Mouse (Mus musculus) retina, postnatal 1 day (tissue): ENCODE results near the gene Fam107a.

ENCODE experiments used
- DNase-seq: peaks from one replicate; pipeline ENCODE4 v3.0.0-alpha.2; 2012

Gene Fam107a

DNA sequence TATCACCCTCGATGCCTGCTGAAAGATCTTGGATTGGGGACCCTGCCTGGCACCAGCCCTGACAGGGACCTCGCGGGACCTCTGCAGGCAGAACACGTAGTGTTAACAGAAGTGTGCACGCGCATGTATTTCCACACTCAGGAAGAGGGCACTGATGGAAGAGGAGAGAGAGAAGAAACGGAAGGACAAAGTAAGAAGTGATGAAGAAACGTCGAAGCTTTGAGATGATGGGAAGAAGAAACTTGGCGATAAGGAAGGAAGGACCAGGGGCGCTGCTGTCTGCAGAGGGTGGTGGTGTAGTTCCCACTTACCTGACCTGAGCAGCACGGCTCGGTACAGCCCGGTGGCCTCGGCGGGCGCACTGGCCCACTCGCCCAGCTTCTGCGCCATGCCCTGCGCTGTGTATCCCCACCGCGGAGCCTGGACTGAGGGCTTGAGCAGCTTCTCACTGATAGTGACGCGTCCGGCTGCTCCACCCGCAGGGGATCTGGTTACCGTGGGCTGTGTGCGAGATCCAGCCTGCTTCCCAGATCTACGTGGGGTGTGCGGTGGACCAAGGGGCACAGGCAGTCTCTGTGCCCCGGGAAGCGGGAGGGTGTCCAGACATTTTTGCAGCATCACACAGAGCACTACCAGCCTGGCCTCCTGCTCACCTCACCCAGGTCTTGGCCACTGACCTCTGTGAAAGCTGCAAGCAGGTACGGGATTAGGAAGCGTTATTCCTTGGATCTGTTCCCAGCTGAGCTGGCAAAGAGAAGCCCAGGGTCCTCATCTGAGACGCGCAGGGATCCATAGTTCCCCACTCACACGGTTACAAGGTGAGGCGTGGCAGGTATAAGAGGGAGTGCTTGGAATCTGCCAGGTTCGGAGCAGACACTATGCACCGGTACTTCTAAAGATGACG is at the start of gene Fam107a:
Gene Fam107a, minus strand, starts transcription at position 830 of the 904 bp plus-strand sequence.
- DNase-seq: peak; percentile 39

DNA sequence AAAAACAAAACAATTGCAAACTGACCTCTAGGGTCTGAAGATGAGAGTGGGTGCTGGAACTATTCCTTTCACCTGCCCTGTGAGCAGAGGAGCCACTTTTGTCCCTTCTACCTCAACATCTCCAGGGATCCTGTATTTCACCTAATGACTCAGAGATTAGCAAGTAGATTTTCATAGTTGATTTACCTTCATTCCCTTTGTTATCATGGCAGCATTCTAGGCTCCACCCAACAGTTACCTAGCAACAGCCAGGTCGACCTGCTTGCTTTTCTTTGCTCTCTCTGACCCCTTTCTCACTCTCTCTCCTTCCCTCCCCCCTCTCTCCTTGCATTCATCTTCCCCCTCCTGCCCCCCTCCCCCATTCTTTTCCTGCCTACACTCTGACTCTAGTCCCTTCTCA is 49.3 kb upstream of the Fam107a start:
- peak; percentile 34 for DNase-seq

DNA sequence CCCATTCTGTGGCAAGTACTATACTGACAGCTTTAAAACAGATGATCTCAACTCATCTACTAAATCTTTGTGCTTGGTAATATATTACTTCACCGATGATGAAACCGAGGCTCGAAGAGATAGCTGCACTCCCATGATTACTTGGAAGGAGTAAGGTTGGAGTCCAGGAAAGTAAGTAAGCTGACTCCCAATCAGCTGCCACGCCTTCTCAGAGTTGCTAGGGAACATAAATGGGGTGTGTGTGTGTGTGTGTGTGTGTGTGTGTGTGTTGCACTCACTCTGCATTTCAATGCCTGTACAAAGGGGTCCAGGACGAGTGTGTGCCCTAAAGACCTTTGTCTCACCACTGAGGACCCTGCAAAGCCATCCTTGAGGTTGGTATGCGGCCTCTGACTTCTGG is 48.0 kb upstream of the Fam107a start:
- DNase-seq: no peak

DNA sequence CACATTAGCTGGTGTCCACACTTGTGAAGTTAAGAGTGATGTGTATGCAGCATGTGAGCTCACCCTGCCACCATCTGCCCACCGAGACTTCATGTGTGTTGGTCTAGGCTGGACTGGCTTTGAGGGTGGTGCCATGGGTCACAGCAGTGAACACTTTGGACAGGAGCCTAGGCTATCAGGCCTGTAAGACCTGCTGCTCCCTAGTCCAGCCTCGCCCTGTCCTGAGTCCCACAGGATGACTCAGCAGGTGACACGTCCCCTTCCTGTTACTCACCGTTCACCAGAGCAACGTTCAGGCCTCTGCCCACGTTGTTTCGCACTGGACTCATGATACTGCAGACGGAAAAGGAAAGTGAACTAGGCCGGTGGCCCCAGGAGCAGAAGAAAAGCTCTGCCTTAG is 39.0 kb upstream of the Fam107a start:
- no peak for DNase-seq

DNA sequence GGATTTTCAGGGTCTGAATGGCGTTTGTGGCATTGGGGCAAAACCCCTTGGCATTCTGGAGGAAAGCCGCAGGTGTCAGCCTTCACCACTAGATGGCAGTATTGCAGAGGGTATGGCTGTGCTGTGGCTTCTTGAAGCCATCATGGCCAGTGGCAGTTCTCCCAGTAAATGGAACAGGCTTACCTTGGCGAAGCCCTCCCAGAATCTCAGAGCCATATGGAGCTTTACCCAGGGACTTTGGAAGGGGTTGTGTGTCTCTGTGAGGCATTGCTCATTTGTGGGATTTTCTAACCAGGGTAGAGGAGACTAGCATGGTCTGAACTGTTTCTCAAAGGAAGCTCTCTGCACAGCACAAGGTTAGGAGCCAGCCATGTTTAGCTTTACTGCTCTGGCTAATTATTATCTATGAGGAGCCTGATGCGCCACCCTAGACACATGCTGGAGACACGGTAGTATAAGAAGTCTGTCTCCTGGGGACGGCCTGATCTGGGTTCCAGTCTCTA is 38.2 kb upstream of the Fam107a start:
- DNase-seq: peak; percentile 85

DNA sequence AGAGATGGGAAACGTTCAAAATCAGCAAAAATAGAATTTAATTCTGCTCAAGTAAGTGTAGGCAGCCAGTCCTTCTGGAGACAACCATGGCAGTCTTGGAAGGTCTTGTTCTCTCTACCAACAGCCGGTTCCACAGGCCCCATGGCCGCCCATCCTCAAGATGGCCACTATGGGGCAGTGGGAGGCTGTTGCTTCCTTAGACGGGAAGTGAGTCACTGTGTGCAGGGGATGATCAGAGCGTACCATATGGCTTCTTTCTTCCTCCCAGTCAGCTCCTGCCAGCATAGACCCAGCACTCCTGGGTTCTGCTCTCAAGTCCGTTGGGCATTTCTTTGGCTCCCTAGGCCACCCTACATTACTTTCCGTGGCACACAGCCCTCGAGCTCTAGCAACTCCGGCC is 31.1 kb upstream of the Fam107a start:
- DNase-seq: peak; percentile 25

DNA sequence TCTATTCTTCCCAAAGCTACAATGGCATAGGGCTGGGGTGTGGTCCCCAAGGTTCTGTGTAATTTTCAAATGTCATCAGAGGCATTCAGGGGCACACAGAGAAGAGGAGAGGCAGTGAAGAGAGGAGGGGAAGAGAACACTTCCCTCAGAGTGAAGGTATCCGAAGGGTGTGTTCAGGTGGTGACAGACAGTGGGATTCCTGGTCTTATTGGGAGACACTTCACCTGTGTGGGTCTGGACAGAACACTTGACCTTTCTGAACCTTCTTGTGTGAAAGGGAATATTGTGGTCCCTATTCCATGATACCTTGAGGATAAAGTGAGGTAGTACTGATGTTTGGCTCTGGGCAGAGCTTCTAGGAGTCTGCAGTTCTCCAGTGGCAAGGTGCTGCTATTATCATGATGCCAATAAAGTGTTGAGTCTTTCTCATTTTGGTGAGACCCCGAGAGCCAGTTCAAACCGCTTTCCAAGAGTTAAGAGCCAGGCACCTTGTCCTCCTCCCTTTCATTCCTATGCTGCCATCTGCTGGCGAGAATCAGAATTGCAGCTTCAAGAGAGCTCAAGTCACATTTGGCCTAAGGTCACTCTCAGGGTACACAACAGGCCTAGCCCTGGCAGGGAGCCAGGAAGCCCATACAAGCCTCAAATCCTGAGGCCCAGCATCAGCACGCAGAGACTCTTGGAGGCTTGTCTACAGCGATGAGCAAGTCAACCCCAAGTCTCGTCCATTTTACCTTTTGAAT is 28.6 kb upstream of the Fam107a start:
- peak; percentile 92 for DNase-seq

DNA sequence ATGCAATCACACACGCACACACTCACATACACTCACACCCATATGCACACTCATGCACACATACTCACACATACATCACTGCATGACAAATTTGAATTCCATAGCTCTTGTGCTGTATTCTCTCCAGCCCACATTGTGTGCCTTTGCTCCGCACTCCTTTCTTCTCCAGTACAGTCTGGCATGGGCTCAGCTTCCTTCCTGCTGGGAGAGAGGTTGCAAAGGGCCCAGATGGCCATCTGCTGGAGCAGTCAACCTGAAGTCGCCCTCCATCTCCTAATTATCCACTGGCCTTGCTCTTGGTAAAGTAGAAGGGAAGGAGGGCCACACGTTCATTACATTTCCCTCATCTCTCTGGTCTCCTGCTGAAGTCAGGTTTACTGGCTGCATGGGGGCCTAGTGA is 27.7 kb upstream of the Fam107a start:
- no peak for DNase-seq

DNA sequence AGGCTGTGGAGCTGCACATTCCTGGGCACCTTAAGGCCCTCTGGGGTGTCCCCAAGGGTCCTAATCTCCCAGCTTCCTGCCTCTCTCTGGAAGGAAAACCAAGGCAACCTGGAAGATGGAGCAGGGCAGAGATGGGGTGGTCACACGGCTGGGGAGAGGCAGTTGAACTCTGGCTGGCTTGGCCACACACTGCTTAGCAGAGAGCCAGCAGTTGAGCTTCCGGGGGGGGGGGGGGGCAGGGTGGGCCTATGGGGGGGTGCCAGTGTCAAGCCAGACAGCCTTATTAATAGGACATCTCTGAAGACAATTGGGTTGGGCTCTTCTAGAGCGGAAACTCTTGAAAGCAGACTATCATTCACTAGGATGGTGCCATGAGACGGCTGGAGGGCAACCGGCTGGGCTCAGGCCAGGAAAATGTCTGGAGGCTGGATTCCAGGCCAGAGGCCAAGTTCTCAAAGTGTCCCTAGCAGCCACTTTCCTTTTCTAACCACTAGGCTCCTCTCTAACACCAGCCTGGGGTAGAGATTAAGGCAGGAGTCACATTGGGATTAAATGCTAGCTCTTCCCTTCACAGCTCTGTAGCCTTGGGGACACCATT is 24.8 kb upstream of the Fam107a start:
- no peak for DNase-seq

DNA sequence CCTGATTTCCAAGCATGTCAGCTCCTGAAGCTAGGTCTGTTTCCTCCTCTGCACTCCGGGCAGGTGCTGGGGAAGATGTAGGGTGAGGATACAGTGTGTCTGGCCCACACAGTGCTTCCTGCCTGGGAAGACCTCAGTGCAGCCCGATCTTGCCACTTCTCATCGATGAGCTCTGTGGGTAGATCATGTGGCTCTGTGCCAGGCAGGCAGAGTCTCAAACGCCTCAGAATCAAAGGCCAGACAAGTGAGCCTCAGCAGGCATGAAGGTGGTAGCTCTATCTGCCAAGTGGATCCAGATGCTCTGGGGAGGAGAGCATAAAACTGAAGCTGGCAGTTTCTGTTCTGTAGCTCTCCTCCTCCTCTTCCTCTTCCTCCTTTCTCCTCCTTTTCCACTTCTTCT is 22.4 kb upstream of the Fam107a start:
- DNase-seq: no peak

DNA sequence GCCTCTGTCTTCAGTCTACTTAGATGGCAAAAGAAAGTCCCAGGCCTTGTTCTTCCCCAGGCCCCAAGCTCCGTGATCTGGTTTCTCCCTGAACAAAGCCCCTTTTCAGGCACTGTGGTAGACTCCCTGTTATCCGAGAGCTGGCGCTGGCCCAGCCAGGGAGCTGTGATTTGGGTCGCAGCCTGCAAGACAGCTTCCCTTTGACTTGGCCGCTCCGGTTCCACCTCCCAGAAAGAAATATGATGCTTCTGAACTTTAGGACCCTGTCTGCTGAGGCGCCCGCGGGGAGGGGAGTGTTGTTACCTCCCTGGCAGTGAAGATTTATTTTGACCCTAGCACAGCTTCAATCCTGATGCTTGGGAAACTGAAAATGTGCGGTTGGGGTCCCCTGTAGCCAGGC is 18.1 kb upstream of the Fam107a start:
- peak; percentile 23 for DNase-seq

DNA sequence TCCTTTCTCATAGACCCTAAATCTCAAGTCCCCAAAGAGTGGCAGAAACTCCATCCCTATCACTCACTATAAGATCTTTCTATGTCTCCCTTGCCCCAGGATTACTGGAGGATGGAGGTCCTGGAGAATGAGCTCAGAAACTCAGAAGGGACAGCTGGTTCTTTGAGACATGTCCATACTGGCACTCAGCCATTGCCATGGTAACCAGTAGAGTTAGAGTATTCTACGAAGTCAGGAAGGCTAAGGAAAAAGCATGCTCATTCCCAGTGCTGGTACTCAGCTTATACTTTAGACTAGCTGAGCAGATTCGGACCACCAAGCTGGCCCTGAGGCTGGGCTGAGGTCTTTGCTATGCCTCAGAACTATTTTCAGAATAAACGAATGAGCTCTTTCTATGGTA is 16.7 kb upstream of the Fam107a start:
- no peak for DNase-seq

DNA sequence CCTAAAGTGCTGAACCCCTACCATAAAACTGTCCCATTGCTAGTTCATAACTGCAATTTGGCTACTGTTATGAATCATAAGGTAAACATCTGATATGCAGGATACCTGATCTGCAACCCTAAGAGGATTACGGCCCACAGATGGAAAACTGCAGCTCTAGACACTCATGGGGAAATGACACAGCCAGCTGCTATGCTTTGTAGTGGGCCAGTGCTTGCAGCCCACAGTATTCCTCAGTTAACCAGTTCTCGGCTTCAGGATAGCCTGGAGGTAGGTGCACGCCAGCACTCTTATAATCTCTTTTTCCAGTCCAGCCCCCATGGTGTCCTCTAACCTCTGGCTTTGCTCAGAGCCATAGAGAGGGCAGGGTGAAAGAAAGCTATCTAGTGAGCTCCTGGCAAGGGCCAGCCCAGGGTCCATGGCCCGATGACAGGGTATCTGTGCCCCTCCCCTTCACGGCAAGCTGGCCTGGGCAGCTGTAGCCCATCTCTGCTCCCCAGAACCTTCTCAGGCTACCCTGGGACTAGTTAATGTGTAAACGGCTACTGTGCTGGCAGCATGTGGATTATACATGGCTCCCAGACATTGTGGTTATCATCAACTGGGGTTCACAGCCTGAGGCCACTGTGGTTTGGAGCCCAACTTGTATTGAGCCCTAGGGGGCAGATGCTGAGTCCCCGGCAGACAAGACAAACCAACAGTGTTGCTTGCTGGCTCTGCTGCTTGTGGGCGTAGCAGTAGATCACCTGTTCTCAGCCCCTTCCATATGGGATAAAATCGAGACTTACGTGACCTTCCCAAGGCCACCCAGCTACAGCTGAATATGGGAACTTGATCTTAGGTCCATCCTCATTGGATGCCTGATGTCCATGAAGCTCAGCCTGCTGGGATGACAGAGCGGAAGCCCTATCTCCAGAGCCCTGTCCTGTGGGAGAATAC is 14.8 kb upstream of the Fam107a start:
- DNase-seq: no peak

DNA sequence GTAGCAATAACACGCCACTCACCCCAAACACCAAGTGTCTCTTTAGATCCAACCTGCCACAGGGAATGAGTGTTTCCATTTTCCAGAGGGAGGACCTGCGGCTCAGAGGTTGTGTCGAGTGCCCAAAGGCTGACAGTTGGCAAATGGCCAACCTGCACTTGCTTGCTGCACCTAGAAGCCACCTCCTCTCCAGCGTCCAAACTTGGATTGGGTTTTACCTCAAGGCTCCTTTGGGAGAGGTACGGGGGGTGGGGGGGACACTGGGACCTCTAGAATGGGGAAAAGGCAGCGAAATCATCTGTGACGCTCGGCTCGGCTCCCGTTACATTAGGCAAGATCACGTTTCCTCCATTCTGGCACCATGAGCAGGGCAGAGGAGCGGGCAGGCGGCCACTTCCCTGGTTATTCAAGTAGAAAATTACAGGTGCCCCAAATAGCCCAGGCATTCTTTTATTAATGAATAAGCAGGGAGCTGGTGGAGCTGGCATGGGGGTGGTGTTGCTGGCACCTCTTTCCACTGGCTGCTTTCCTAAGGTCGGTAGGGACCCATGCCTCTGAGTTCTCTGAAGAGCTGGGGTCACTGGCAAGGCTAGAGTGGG is 13.6 kb upstream of the Fam107a start:
- DNase-seq: no peak

DNA sequence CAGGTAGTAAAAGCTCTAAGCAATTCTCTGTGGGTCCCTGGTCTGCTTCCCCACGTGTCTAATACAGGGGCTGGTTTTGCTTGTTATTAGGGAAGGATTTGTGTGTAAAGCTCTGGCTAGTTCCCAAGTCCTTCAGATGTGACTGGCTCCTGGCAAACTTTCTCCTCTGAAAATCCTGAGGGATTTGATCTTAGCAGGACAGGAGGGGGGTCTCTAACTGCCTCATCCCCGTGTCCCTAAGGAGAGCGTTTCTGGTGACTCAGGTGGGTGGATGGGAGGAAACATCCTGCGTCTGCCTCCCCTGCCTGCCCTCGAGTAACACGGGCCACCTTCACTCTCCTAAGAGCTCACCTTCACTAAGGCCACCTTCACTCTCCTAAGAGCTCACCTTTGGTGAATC is 12.6 kb upstream of the Fam107a start:
- DNase-seq: no peak

DNA sequence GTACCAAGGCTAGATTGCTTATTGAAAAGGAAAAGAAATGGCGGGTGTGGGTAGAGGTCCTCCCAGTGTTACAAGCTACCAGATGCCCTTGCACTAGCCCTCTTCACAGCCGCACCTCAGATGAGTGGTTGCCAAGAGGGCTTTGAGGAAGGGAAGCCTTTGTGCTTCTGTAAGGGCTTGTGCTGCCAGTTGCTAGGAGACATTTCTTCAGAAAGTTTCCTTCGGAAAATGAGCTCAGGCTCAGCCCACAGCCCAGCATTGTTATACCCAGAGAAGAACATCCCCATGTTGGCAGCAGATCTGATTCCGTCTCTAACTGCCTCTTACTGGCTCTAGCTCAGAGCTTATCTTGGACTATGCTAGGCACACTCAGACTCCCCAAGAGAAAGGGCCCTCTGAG is 11.7 kb upstream of the Fam107a start:
- no peak for DNase-seq

DNA sequence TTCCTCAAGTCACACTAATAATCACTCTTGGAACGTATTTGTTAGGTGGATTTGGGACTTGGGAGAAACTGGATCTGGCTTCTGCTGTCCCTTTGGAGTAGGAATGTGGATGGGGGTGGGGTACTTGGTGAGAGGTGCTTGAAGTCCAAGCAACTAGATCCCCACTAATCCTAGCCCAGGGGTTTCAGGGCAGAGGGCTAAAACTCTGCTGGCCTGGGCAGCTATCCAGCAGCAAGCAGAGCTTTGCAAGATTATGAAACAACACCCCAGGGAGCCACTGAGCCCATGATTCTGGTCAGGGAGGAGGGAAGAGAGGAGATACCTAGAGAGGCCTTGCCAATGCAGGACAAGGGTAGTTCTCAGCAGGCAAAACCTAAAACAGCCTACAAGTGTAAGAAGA is 9.5 kb upstream of the Fam107a start:
- peak; percentile 54 for DNase-seq

DNA sequence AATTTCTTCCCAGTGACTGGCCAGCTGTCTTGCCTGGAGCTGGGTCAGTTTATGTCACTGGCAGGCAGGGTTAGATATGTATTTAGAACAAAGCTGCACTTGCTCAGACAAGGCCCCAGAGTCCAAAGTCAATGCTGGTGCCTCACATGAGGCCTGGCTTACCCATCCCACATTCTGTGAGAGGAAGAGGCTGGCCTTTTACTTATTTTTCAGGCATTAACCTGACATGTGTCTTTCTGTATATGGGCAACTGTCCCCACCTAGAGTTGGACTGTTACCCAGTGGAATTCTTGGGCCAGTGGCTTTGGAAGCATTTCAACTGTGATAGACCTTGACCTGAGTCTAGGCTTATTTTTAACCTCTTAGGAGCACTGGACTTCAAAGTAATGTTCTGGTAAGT is 9.1 kb upstream of the Fam107a start:
- no peak for DNase-seq

DNA sequence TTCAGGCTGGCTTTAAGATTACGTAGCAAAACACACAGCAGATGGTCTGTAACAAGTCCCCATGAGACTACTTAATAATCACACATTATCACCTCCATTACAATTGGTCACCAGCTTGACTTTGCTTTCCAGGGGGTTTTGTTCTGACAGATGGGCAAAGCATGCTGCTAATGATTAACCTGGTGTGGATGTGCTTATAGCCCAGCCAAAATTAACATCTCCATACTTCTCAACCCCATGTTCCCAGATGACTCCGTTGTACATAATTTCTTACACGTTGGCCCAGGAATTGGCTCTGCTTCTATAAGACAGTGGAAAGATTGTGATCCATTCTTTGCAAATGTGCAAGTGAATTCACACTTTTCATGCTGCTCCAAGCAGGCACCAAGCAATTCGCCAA is 7.9 kb upstream of the Fam107a start:
- no peak for DNase-seq

DNA sequence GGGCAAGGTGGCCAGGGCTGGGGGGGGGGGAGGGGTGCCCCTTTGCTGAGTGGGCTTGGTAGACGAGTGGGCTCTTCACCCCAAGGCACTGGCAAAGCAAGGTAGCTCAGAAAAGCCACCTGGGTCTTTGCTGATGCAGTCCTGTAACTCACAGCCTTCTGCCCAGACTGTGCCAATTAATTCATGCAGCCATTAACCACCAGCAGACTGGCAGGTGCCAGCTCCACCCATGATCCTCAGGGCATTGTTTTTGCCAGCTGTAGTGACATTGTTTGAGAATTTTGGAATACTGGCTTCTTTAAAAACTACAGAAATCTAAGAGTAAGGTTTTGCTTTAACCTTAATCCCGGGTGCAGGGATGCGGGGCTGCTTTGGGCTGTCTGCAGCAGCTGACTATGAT is 2.7 kb upstream of the Fam107a start:
- DNase-seq: no peak

DNA sequence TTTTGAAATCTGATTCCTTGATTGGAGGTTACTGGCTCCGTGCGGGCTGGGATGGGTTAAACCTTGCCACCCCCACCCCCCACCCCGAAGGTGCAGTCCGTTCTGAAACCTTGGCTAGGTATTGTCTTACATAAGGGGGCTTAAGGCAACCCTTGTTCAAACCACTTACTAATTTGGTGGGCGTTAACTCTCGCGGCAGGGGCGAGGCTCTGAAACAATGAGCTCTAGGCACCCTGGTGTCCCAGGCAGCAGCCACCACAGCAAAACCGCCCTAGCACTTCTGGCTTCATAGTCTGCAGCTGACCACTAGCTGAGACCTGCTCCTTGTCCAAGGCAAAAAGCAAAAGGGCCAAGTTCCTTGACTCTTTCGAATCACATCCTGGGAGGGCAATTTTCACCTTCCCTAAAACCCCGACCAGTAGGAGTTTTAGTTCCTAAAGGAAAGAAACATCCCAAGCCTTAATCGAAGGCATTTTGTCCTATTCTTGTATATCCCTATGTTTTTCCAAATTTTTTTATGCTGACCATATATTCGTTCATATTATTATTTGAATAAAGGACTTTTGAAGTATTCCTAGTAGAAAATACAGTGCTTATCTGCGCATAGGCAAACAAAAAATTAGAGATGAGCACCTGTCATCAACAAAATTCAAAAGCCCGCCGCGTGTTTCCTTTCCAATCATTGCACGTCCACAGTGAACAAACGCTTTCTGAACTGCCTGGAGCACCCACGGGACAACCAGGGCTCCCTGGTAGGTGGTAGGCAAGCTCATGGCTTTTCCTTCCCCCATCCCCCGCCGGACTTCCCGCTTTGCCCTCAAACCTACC is 1.2 kb downstream of the Fam107a start:
- DNase-seq: peak; percentile 47
